Mouse (Mus musculus): ENCODE results near the gene Hmga1.

The Hmga1 gene

GRCm38 (mm10) chr17:27580392-27581068, 24.2 kb downstream of the Hmga1 start:
- CTCF ChIA-PET, result interaction anchor here (0.7 kb wide), 2 partner anchors 30 to 403 kb away, joined by 3 to 4 read pairs; no protein-coding TSS in a partner anchor

- CTCF ChIA-PET, result no interaction called here
Measured at GRCm38 (mm10) chr17:27583185-27583894, 27.0 kb downstream of the Hmga1 start.

- CTCF ChIA-PET, result interaction anchor here (0.6 kb wide), 1 partner anchor 9 kb away, joined by 3 read pairs; no protein-coding TSS in a partner anchor
Measured at GRCm38 (mm10) chr17:27586661-27587060, 30.4 kb downstream of the Hmga1 start.

- CTCF ChIA-PET, result interaction anchor here (0.6 kb wide), 2 partner anchors 9 to 68 kb away, joined by 3 read pairs; no protein-coding TSS in a partner anchor
Measured at GRCm38 (mm10) chr17:27587252-27587651, 31.0 kb downstream of the Hmga1 start.

GRCm38 (mm10) chr17:27588231-27588630, 31.9 kb downstream of the Hmga1 start:
- CTCF ChIA-PET, result no interaction called here

GRCm38 (mm10) chr17:27591826-27592564, 35.7 kb downstream of the Hmga1 start:
- CTCF ChIA-PET, result no interaction called here

GRCm38 (mm10) chr17:27592565-27592910, 36.2 kb downstream of the Hmga1 start:
- CTCF ChIA-PET, result no interaction called here

GRCm38 (mm10) chr17:27595659-27596375, 39.5 kb downstream of the Hmga1 start:
- CTCF ChIA-PET, result interaction anchor here (0.6 kb wide), 1 partner anchor 9 kb away, joined by 3 read pairs; no protein-coding TSS in a partner anchor

- CTCF ChIA-PET, result interaction anchor here (0.5 to 0.6 kb wide), 2 partner anchors 10 to 728 kb away, joined by 3 to 4 read pairs; no protein-coding TSS in a partner anchor
Measured at GRCm38 (mm10) chr17:27596376-27597190, 40.3 kb downstream of the Hmga1 start.

- CTCF ChIA-PET, result no interaction called here
Measured at GRCm38 (mm10) chr17:27600286-27600685, 44.0 kb downstream of the Hmga1 start.

- CTCF ChIA-PET, result no interaction called here
Measured at GRCm38 (mm10) chr17:27600869-27601268, 44.6 kb downstream of the Hmga1 start.

- CTCF ChIA-PET, result no interaction called here
Measured at GRCm38 (mm10) chr17:27603036-27603435, 46.7 kb downstream of the Hmga1 start.

GRCm38 (mm10) chr17:27603522-27604234, 47.4 kb downstream of the Hmga1 start:
- CTCF ChIA-PET, result interaction anchor here (0.9 kb wide), 1 partner anchor 114 kb away, joined by 3 read pairs; no protein-coding TSS in a partner anchor

GRCm38 (mm10) chr17:27609576-27609975, 53.3 kb downstream of the Hmga1 start:
- CTCF ChIA-PET, result no interaction called here

GRCm38 (mm10) chr17:27610679-27611518, 54.6 kb downstream of the Hmga1 start:
- CTCF ChIA-PET, result interaction anchor here (0.6 kb wide), 1 partner anchor 30 kb away, joined by 4 read pairs; no protein-coding TSS in a partner anchor

GRCm38 (mm10) chr17:27611519-27611884, 55.2 kb downstream of the Hmga1 start:
- CTCF ChIA-PET, result no interaction called here

- CTCF ChIA-PET, result no interaction called here
Measured at GRCm38 (mm10) chr17:27611994-27612393, 55.7 kb downstream of the Hmga1 start.

GRCm38 (mm10) chr17:27613016-27613415, 56.7 kb downstream of the Hmga1 start:
- CTCF ChIA-PET, result interaction anchor here (0.6 kb wide), 1 partner anchor 430 kb away, joined by 4 read pairs; no protein-coding TSS in a partner anchor
